Mouse (Mus musculus) kidney, embryonic 15.5 days (tissue): Measurements from ENCODE around the gene Snrpd2. TPM values are rescaled to one million over a fixed set of nuclear protein-coding genes. Genes with fewer than 3 reads are reported as not detected.
A peak's percentile ranks its signal among the peaks of the same experiment; 100 is the strongest.

ENCODE experiments used
- ATAC-seq: fragments of 200-750 bp; cut with Nextera tagmentation; replicated peaks from 2 replicates; pipeline ENCODE4 v1.8.0; 2017; ENCODE audit warnings: moderate TSS enrichment; ENCODE audit not compliant: low FRiP score
- H3K27ac ChIP-seq: fragments of 300-500 bp; sonication (generic); 2 replicates; pipeline ENCODE4 v1.5.1; 2015; ENCODE audit warnings: mild to moderate bottlenecking, inconsistent platforms
- H3K27me3 ChIP-seq: fragments of 300-500 bp; sonication (generic); 2 replicates; pipeline ENCODE4 v1.6.1; 2015; ENCODE audit warnings: inconsistent platforms
- H3K36me3 ChIP-seq: fragments of 300-500 bp; sonication (generic); 2 replicates; pipeline ENCODE4 v1.6.1; 2015; ENCODE audit warnings: inconsistent platforms
- H3K4me1 ChIP-seq: fragments of 300-500 bp; sonication (generic); 2 replicates; pipeline ENCODE4 v1.6.1; 2015; ENCODE audit warnings: inconsistent platforms
- H3K4me2 ChIP-seq: fragments of 300-500 bp; sonication (generic); 2 replicates; pipeline ENCODE4 v1.6.1; 2015; ENCODE audit warnings: moderate library complexity, mild to moderate bottlenecking, inconsistent platforms
- H3K4me3 ChIP-seq: fragments of 300-500 bp; sonication (generic); replicated peaks from 2 replicates; pipeline ENCODE4 v1.5.1; 2015; ENCODE audit warnings: mild to moderate bottlenecking, inconsistent platforms
- H3K9ac ChIP-seq: fragments of 300-500 bp; sonication (generic); 2 replicates; pipeline ENCODE4 v1.6.1; 2015; ENCODE audit warnings: mild to moderate bottlenecking, inconsistent platforms
- H3K9me3 ChIP-seq: fragments of 300-500 bp; sonication (generic); replicated peaks from 2 replicates; pipeline ENCODE4 v1.6.1; 2016; ENCODE audit warnings: inconsistent platforms
- WGBS: fragments of 180-500 bp; shearing (Covaris S2); methylation state at CpG from one replicate; pipeline ENCODE4 v1.1.7; 2015; ENCODE audit warnings: mixed read lengths; 5-methylcytosine and 5-hydroxymethylcytosine counted together
- polyA plus RNA-seq: library from polyadenylated mRNA; unstranded; fragments of >200 nt; fragmentation: Nextera tagmentation; extraction: Ambion mirVana; gene quantifications from 2 replicates; pipeline ENCODE4 v1.2.1, GENCODE M21; 2015

The Snrpd2 gene
- polyA plus RNA-seq, 1 experiment from 2014 or later: 157 TPM

GRCm38 (mm10) chr7:19154796-19155195 lies 5.3 kb downstream of the Snrpd2 start:
- 78% methylated on average over 8 of the region's 8 CpGs for WGBS
- no peak overlapping the region for H3K4me3 ChIP-seq
- no peak overlapping the region for H3K27ac ChIP-seq
- H3K4me1 ChIP-seq: peaks cover 43% of the 10 kb centered on the region
- H3K36me3 ChIP-seq: peaks cover 33% of the 10 kb centered on the region
- H3K9ac ChIP-seq: no peak overlapping the region
- no peaks in the 10 kb centered on the region for H3K9me3 ChIP-seq
- H3K4me2 ChIP-seq: no peak overlapping the region
- H3K27me3 ChIP-seq: peaks cover 14% of the 10 kb centered on the region
- no peak for ATAC-seq

- Histone ChIP-seq H3K9me3 (no peaks in the 10 kb centered on the region), H3K27me3 (peaks cover 24% of the 10 kb centered on the region), H3K4me1 (peaks cover 44% of the 10 kb centered on the region), H3K27ac (peak overlapping the region; percentile 14; the same call in 1 of the 2 replicates), H3K9ac (no peak overlapping the region), H3K4me3 (no peak overlapping the region), H3K36me3 (peaks cover 33% of the 10 kb centered on the region), H3K4me2 (no peak overlapping the region)
- ATAC-seq: no peak
- WGBS: 29% methylated on average over 13 of the region's 13 CpGs
These were observed 6.4 kb downstream of the Snrpd2 start for GRCm38 (mm10) chr7:19155825-19156475.

- H3K4me1 ChIP-seq: peaks cover 40% of the 10 kb centered on the region
- H3K36me3 ChIP-seq: peaks cover 19% of the 10 kb centered on the region
- peak overlapping the region; percentile 48; the same call in 1 of the 2 replicates for H3K27ac ChIP-seq
- H3K9ac ChIP-seq: no peak overlapping the region
- 6% methylated on average over 30 of the region's 30 CpGs for WGBS
- peak overlapping the region; percentile 11; the same call in 1 of the 2 replicates for H3K4me3 ChIP-seq
- ATAC-seq: peak; percentile 50; the same call in 1 of the 2 replicates
- peak overlapping the region; percentile 51 for H3K4me2 ChIP-seq
- peaks cover 29% of the 10 kb centered on the region for H3K27me3 ChIP-seq
- H3K9me3 ChIP-seq: no peaks in the 10 kb centered on the region
These were observed 7.8 kb downstream of the Snrpd2 start for GRCm38 (mm10) chr7:19157160-19157800.

GRCm38 (mm10) chr7:19158601-19159000 lies 9.1 kb downstream of the Snrpd2 start:
- no peaks in the 10 kb centered on the region for H3K9me3 ChIP-seq
- WGBS: 41% methylated on average over 11 of the region's 11 CpGs
- H3K4me2 ChIP-seq: no peak overlapping the region
- H3K27ac ChIP-seq: no peak overlapping the region
- no peak overlapping the region for H3K4me3 ChIP-seq
- H3K4me1 ChIP-seq: peaks cover 43% of the 10 kb centered on the region
- H3K36me3 ChIP-seq: peaks cover 6% of the 10 kb centered on the region
- no peak overlapping the region for H3K9ac ChIP-seq
- ATAC-seq: no peak
- H3K27me3 ChIP-seq: peaks cover 38% of the 10 kb centered on the region

- peak overlapping the region; percentile 56; the same call in 1 of the 2 replicates for H3K9ac ChIP-seq
- H3K9me3 ChIP-seq: no peaks in the 10 kb centered on the region
- H3K27ac ChIP-seq: no peak overlapping the region
- no peaks in the 10 kb centered on the region for H3K36me3 ChIP-seq
- H3K4me1 ChIP-seq: peaks cover 51% of the 10 kb centered on the region
- peak overlapping the region; percentile 46 for H3K4me3 ChIP-seq
- 13% methylated on average over 18 of the region's 18 CpGs for WGBS
- H3K27me3 ChIP-seq: peaks cover 46% of the 10 kb centered on the region
- ATAC-seq: no peak
- peak overlapping the region; percentile 85 for H3K4me2 ChIP-seq
These were observed 9.9 kb downstream of the Snrpd2 start for GRCm38 (mm10) chr7:19159411-19159810.

- Histone ChIP-seq H3K27ac (no peak overlapping the region), H3K4me1 (peaks cover 58% of the 10 kb centered on the region), H3K36me3 (no peaks in the 10 kb centered on the region), H3K9ac (peak overlapping the region; percentile 56), H3K27me3 (peaks cover 53% of the 10 kb centered on the region), H3K4me2 (peak overlapping the region; percentile 85), H3K4me3 (peak overlapping the region; percentile 46), H3K9me3 (no peaks in the 10 kb centered on the region)
- peak; percentile 50 for ATAC-seq
- WGBS: 3% methylated on average over 20 of the region's 20 CpGs
These were observed 10.6 kb downstream of the Snrpd2 start for GRCm38 (mm10) chr7:19160115-19160514.

- Histone ChIP-seq H3K9me3 (no peaks in the 10 kb centered on the region), H3K36me3 (no peaks in the 10 kb centered on the region), H3K4me3 (no peak overlapping the region), H3K4me2 (no peak overlapping the region), H3K9ac (no peak overlapping the region), H3K27ac (no peak overlapping the region), H3K4me1 (peaks cover 43% of the 10 kb centered on the region), H3K27me3 (peaks cover 62% of the 10 kb centered on the region)
- ATAC-seq: no peak
- WGBS: 77% methylated on average over 7 of the region's 7 CpGs
These were observed 13.4 kb downstream of the Snrpd2 start for GRCm38 (mm10) chr7:19162928-19163327.

GRCm38 (mm10) chr7:19163752-19164151 lies 14.2 kb downstream of the Snrpd2 start:
- Histone ChIP-seq H3K27ac (no peak overlapping the region), H3K4me1 (peaks cover 43% of the 10 kb centered on the region), H3K27me3 (peaks cover 59% of the 10 kb centered on the region), H3K4me2 (peak overlapping the region; percentile 51), H3K9ac (no peak overlapping the region), H3K4me3 (peak overlapping the region; percentile 25), H3K36me3 (no peaks in the 10 kb centered on the region), H3K9me3 (no peaks in the 10 kb centered on the region)
- 21% methylated on average over 12 of the region's 12 CpGs for WGBS
- no peak; the same call in 1 of the 2 replicates for ATAC-seq

GRCm38 (mm10) chr7:19164189-19164588 lies 14.7 kb downstream of the Snrpd2 start:
- peak; percentile 77 for ATAC-seq
- Histone ChIP-seq H3K9ac (no peak overlapping the region), H3K4me2 (peak overlapping the region; percentile 51), H3K4me1 (peaks cover 42% of the 10 kb centered on the region), H3K36me3 (no peaks in the 10 kb centered on the region), H3K4me3 (peak overlapping the region; percentile 25), H3K27ac (no peak overlapping the region), H3K27me3 (peaks cover 55% of the 10 kb centered on the region), H3K9me3 (no peaks in the 10 kb centered on the region)
- WGBS: 1% methylated on average over 6 of the region's 6 CpGs

GRCm38 (mm10) chr7:19164978-19165377 lies 15.5 kb downstream of the Snrpd2 start:
- peak overlapping the region; percentile 25 for H3K4me3 ChIP-seq
- H3K27ac ChIP-seq: no peak overlapping the region
- H3K27me3 ChIP-seq: peaks cover 47% of the 10 kb centered on the region
- H3K4me2 ChIP-seq: peak overlapping the region; percentile 51
- H3K4me1 ChIP-seq: peaks cover 40% of the 10 kb centered on the region
- H3K9ac ChIP-seq: no peak overlapping the region
- ATAC-seq: no peak
- 1% methylated on average over 13 of the region's 13 CpGs for WGBS
- H3K9me3 ChIP-seq: no peaks in the 10 kb centered on the region
- H3K36me3 ChIP-seq: no peaks in the 10 kb centered on the region

- Histone ChIP-seq H3K9me3 (no peaks in the 10 kb centered on the region), H3K36me3 (no peaks in the 10 kb centered on the region), H3K4me2 (peak within 1 kb of the TSS; percentile 51), H3K9ac (no peak within 1 kb of the TSS), H3K27ac (no peak within 1 kb of the TSS), H3K27me3 (peaks cover 40% of the 10 kb centered on the region), H3K4me3 (peak within 1 kb of the TSS; percentile 25), H3K4me1 (peaks cover 39% of the 10 kb centered on the region)
- no peak for ATAC-seq
- 10% methylated on average over 14 of the region's 14 CpGs for WGBS
These were observed 16.3 kb downstream of the Snrpd2 start, which contains the start of gene Gipr for GRCm38 (mm10) chr7:19165656-19166423. Gene Gipr, minus strand, starts transcription at chr7:19166127.

GRCm38 (mm10) chr7:19166990-19167389 lies 17.5 kb downstream of the Snrpd2 start:
- H3K36me3 ChIP-seq: no peaks in the 10 kb centered on the region
- H3K9ac ChIP-seq: no peak overlapping the region
- H3K4me3 ChIP-seq: no peak overlapping the region
- ATAC-seq: no peak
- H3K27me3 ChIP-seq: peaks cover 35% of the 10 kb centered on the region
- H3K27ac ChIP-seq: no peak overlapping the region
- H3K4me1 ChIP-seq: peaks cover 45% of the 10 kb centered on the region
- H3K9me3 ChIP-seq: no peaks in the 10 kb centered on the region
- 83% methylated on average over 3 of the region's 3 CpGs for WGBS
- H3K4me2 ChIP-seq: no peak overlapping the region
